Mouse (Mus musculus) heart, embryonic 16.5 days (tissue): Measurements from ENCODE around the gene Frmpd1. TPM values are rescaled to one million over a fixed set of nuclear protein-coding genes. Genes with fewer than 3 reads are reported as not detected.

Source experiments
- ATAC-seq: fragments of 200-750 bp; cut with Nextera tagmentation; replicated peaks from 2 replicates; pipeline ENCODE4 v1.8.0; 2017; ENCODE audit warnings: moderate number of reproducible peaks; ENCODE audit not compliant: insufficient read depth, low FRiP score; ENCODE audit errors: extremely low read depth
- H3K27ac ChIP-seq: fragments of 300-500 bp; sonication (generic); 2 replicates; pipeline ENCODE4 v1.5.1; 2014; ENCODE audit warnings: mild to moderate bottlenecking, low read length, control low read depth, moderate library complexity
- H3K27me3 ChIP-seq: fragments of 300-500 bp; sonication (generic); 2 replicates; pipeline ENCODE4 v1.6.1; 2014; ENCODE audit warnings: low read length, mixed read lengths; ENCODE audit not compliant: control insufficient read depth, insufficient read depth
- H3K36me3 ChIP-seq: fragments of 300-500 bp; sonication (generic); 2 replicates; pipeline ENCODE4 v1.6.1; 2014; ENCODE audit not compliant: control insufficient read depth, insufficient read depth
- H3K4me1 ChIP-seq: fragments of 300-500 bp; sonication (generic); 2 replicates; pipeline ENCODE4 v1.6.1; 2014; ENCODE audit warnings: low read length, mixed read lengths; ENCODE audit not compliant: control insufficient read depth, insufficient read depth
- H3K4me2 ChIP-seq: fragments of 300-500 bp; sonication (generic); 2 replicates; pipeline ENCODE4 v1.6.1; 2014; ENCODE audit warnings: low read depth, mild to moderate bottlenecking, control low read depth, low read length
- H3K4me3 ChIP-seq: fragments of 300-500 bp; sonication (generic); 2 replicates; pipeline ENCODE4 v1.5.1; 2014; ENCODE audit warnings: mild to moderate bottlenecking, control low read depth, low read length
- H3K9ac ChIP-seq: fragments of 300-500 bp; sonication (generic); 2 replicates; pipeline ENCODE4 v1.6.1; 2014; ENCODE audit warnings: low read length, control low read depth
- H3K9me3 ChIP-seq: fragments of 300-500 bp; sonication (generic); replicated peaks from 2 replicates; pipeline ENCODE4 v1.6.1; 2016; ENCODE audit warnings: low read length; ENCODE audit not compliant: control insufficient read depth
- WGBS: fragments of 180-500 bp; shearing (Covaris S2); extraction: QIAGEN DNeasy Blood & Tissue Kit; methylation state at CpG from one replicate; pipeline ENCODE4 v1.1.7; 2014; 5-methylcytosine and 5-hydroxymethylcytosine counted together
- polyA plus RNA-seq: library from polyadenylated mRNA; unstranded; fragments of >200 nt; fragmentation: Nextera tagmentation; extraction: Ambion mirVana; gene quantifications from 2 replicates; pipeline ENCODE4 v1.2.1, GENCODE M21; 2015

Gene Frmpd1
- polyA plus RNA-seq, 1 experiment from 2014 or later = 1.4 TPM

DNA sequence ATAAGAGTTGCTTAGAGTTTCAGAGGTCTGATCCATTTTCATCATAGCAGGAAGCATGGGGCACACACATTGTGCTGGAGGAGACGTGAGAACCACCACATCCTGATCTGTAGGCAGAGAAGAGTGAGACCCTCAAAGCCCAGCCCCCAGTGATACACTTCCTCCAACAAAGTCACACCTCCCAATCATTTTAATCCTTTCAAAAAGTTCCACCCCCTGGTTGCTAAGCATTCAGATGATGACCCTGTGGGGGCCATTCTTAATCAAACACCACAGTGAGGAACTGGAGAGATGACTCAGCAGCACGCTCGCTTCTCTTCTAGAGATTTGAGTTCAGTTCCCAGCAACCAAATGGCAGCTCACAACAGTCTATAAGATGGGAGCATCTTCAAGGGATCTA, 147.8 kb downstream of the Frmpd1 start:
- Histone ChIP-seq H3K9ac (no peak overlapping the region), H3K27ac (no peak overlapping the region), H3K36me3 (no peaks in the 10 kb centered on the region), H3K4me2 (no peak overlapping the region), H3K4me3 (no peak overlapping the region), H3K27me3 (0 out of 2 replicates have a peak, but pooled peaks cover 2% of the 10 kb centered on the region), H3K9me3 (no peaks in the 10 kb centered on the region), H3K4me1 (no peaks in the 10 kb centered on the region)
- no peak for ATAC-seq
- 52% methylated on average over 3 of the region's 3 CpGs for WGBS

Other genes with a start within 250 kb of the Frmpd1 start
- gene Grhpr, start 203.5 kb upstream of the Frmpd1 start, polyA plus RNA-seq = 97.7 and 107 TPM in 2 replicates
- 14.0 and 15.7 TPM in 2 replicates for gene Zbtb5, start 172.5 kb upstream of the Frmpd1 start, polyA plus RNA-seq
- gene Polr1e, start 166.3 kb upstream of the Frmpd1 start, polyA plus RNA-seq = 80.2 and 90.4 TPM in 2 replicates
- 22.5 and 24.1 TPM in 2 replicates for gene Fbxo10, start 100.3 kb upstream of the Frmpd1 start, polyA plus RNA-seq
- 243 and 262 TPM in 2 replicates for gene Tomm5, start 76.8 kb upstream of the Frmpd1 start, polyA plus RNA-seq
- gene Trmt10b, start 112.3 kb downstream of the Frmpd1 start, polyA plus RNA-seq = 8.7 and 10.1 TPM in 2 replicates
- 6.7 and 7.5 TPM in 2 replicates for gene Dcaf10, start 157.2 kb downstream of the Frmpd1 start, polyA plus RNA-seq
- 37.4 and 50.6 TPM in 2 replicates for gene Exosc3, start 157.9 kb downstream of the Frmpd1 start, polyA plus RNA-seq
- gene Slc25a51, start 223.9 kb downstream of the Frmpd1 start, polyA plus RNA-seq = 71.5 and 75.9 TPM in 2 replicates